Mouse (Mus musculus): Measurements from ENCODE around the gene Ttc7b.

GRCm38 (mm10) chr12:100303141-100303540, 217.5 kb downstream of the Ttc7b start:
- no peak for TF ChIP-seq CTCF (IDR thresholded peaks at IDR 0.05; ENCODE audit: low read depth)
- TF ChIP-seq EP300 (IDR thresholded peaks at IDR 0.05; ENCODE audit: low read depth): no peak

Measured in liver, embryonic 14.5 days (tissue).